Mouse (Mus musculus) CH12.LX (cell line): ENCODE data around the gene Pfkfb3. TPM values are rescaled to one million over a fixed set of nuclear protein-coding genes. Genes with fewer than 3 reads are reported as not detected.

Experiments used
- DNase-seq: peaks from one replicate; pipeline ENCODE4 v3.0.0-alpha.2; 2013; ENCODE audit errors: extremely low read depth
- H3K27ac ChIP-seq: 2 replicates; pipeline ENCODE4 v1.5.1; 2012; ENCODE audit warnings: low read depth, mild to moderate bottlenecking, control low read depth, moderate library complexity; ENCODE audit not compliant: insufficient read depth
- H3K27me3 ChIP-seq: replicated peaks from 2 replicates; pipeline ENCODE3; 2012; ENCODE audit warnings: inconsistent platforms
- H3K36me3 ChIP-seq, 2 experiments: replicated peaks in 1 of 2; 2 replicates each; pipeline versions ENCODE3 to v1.6.1; 2012; ENCODE audit warnings: inconsistent platforms in 1 of 2, low read length in 1 of 2, mild to moderate bottlenecking in 1 of 2, mixed read lengths in 1 of 2, moderate library complexity in 1 of 2; ENCODE audit not compliant: control insufficient read depth in 1 of 2, insufficient read depth in 1 of 2
- H3K4me1 ChIP-seq, 2 experiments: 2 replicates each; pipeline ENCODE4 v1.6.1; 2012; ENCODE audit warnings: inconsistent platforms in 1 of 2, moderate library complexity in 1 of 2; ENCODE audit not compliant: insufficient read depth in 2 of 2, control insufficient read depth in 1 of 2
- H3K4me2 ChIP-seq: 2 replicates; pipeline ENCODE4 v1.6.1; 2012; ENCODE audit warnings: low read depth, mild to moderate bottlenecking, control low read depth; ENCODE audit not compliant: poor library complexity, insufficient read depth, severe bottlenecking
- H3K4me3 ChIP-seq, 3 experiments: fragments of 150-350 bp in 1 of 3; sonication (generic) in 1 of 3; replicated peaks in 1 of 3; 2 replicates each; pipeline versions ENCODE3 to v1.5.1; 2011 to 2012; ENCODE audit warnings: low read depth in 2 of 3, low read length in 2 of 3, mild to moderate bottlenecking in 2 of 3, moderate library complexity in 2 of 3, control low read depth in 1 of 3, improper control_type of control experiment in 1 of 3, inconsistent platforms in 1 of 3, mixed read lengths in 1 of 3; ENCODE audit not compliant: poor library complexity in 1 of 3
- H3K79me2 ChIP-seq: replicated peaks from 2 replicates; pipeline ENCODE4 v1.6.1; 2012; ENCODE audit warnings: mild to moderate bottlenecking, moderate library complexity; ENCODE audit not compliant: control insufficient read depth, poor library complexity, insufficient read depth, severe bottlenecking; ENCODE audit errors: extremely low read depth
- H3K9ac ChIP-seq: 2 replicates; pipeline ENCODE4 v1.6.1; 2012; ENCODE audit warnings: low read depth, mild to moderate bottlenecking, control low read depth, moderate library complexity; ENCODE audit not compliant: insufficient read depth
- H3K9me3 ChIP-seq: replicated peaks from 2 replicates; pipeline ENCODE3; 2012; ENCODE audit warnings: low read length, inconsistent platforms, mixed read lengths
- CHD1 ChIP-seq: IDR thresholded peaks from 2 replicates; pipeline ENCODE4 v1.6.1; 2012; ENCODE audit warnings: low read depth, low read length, improper control_type of control experiment, inconsistent platforms
- CHD2 ChIP-seq: IDR thresholded peaks from 2 replicates; pipeline ENCODE4 v1.6.1; 2011; ENCODE audit warnings: low read length, improper control_type of control experiment
- CTCF ChIP-seq, 2 experiments: IDR thresholded peaks in 1 of 2; conservative IDR thresholded peaks in 1 of 2; 2 replicates each; pipeline ENCODE4 v1.5.1; 2011 to 2012; ENCODE audit warnings: low read depth in 2 of 2, low read length in 2 of 2, improper control_type of control experiment in 1 of 2, inconsistent platforms in 1 of 2, mild to moderate bottlenecking in 1 of 2, moderate library complexity in 1 of 2
- E2F4 ChIP-seq: IDR thresholded peaks from 2 replicates; pipeline ENCODE4 v1.6.1; 2011; ENCODE audit warnings: low read depth, low read length, improper control_type of control experiment; ENCODE audit not compliant: insufficient replicate concordance
- ELF1 ChIP-seq: IDR thresholded peaks from 2 replicates; pipeline ENCODE4 v1.6.1; 2014; ENCODE audit warnings: low read depth, mild to moderate bottlenecking, inconsistent platforms, low read length, improper control_type of control experiment
- GABPA ChIP-seq: IDR thresholded peaks from 2 replicates; pipeline ENCODE4 v1.6.1; 2012; ENCODE audit warnings: low read depth, low read length, improper control_type of control experiment, inconsistent platforms; ENCODE audit not compliant: insufficient replicate concordance
- MAFK ChIP-seq: IDR thresholded peaks from 2 replicates; pipeline ENCODE4 v1.6.1; 2011; ENCODE audit warnings: low read length, improper control_type of control experiment; ENCODE audit not compliant: insufficient replicate concordance
- MAZ ChIP-seq: IDR thresholded peaks from 2 replicates; pipeline ENCODE4 v1.6.1; 2012; ENCODE audit warnings: low read depth, mild to moderate bottlenecking, inconsistent platforms, low read length, improper control_type of control experiment, moderate library complexity
- MEF2A ChIP-seq: IDR thresholded peaks from 2 replicates; pipeline ENCODE4 v1.6.1; 2014; ENCODE audit warnings: low read depth, mild to moderate bottlenecking, inconsistent platforms, low read length, improper control_type of control experiment, borderline replicate concordance
- MXI1 ChIP-seq: IDR thresholded peaks from 2 replicates; pipeline ENCODE4 v1.6.1; 2011; ENCODE audit warnings: mild to moderate bottlenecking, low read depth, low read length, improper control_type of control experiment
- NELFE ChIP-seq: IDR thresholded peaks from 2 replicates; pipeline ENCODE4 v1.6.1; 2011; ENCODE audit warnings: low read depth, low read length, improper control_type of control experiment
- PAX5 ChIP-seq: IDR thresholded peaks from 2 replicates; pipeline ENCODE4 v1.6.1; 2012; ENCODE audit warnings: low read length, inconsistent platforms, mixed read lengths
- POLR2A ChIP-seq: IDR thresholded peaks from 2 replicates; pipeline ENCODE4 v1.6.1; 2011; ENCODE audit warnings: low read depth, mild to moderate bottlenecking, improper control_type of control experiment, low read length
- POLR2AphosphoS2 ChIP-seq: IDR thresholded peaks from 2 replicates; pipeline ENCODE4 v1.6.1; 2011; ENCODE audit warnings: low read depth, low read length, improper control_type of control experiment
- RCOR1 ChIP-seq: conservative IDR thresholded peaks from 2 replicates; pipeline ENCODE4 v1.6.1; 2012; ENCODE audit warnings: low read depth, mild to moderate bottlenecking, inconsistent platforms, low read length, improper control_type of control experiment
- TBP ChIP-seq: conservative IDR thresholded peaks from 2 replicates; pipeline ENCODE4 v1.6.1; 2011; ENCODE audit warnings: low read depth, low read length, improper control_type of control experiment
- USF1 ChIP-seq: IDR thresholded peaks from 2 replicates; pipeline ENCODE4 v1.6.1; 2014; ENCODE audit warnings: low read depth, mild to moderate bottlenecking, inconsistent platforms, low read length, improper control_type of control experiment
- USF2 ChIP-seq: conservative IDR thresholded peaks from 2 replicates; pipeline ENCODE4 v1.6.1; 2011; ENCODE audit warnings: low read depth, low read length, improper control_type of control experiment
- ZC3H11A ChIP-seq: IDR thresholded peaks from 2 replicates; pipeline ENCODE4 v1.6.1; 2012; ENCODE audit warnings: low read depth, mild to moderate bottlenecking, inconsistent platforms, low read length, improper control_type of control experiment
- ZKSCAN1 ChIP-seq: IDR thresholded peaks from 2 replicates; pipeline ENCODE4 v1.6.1; 2012; ENCODE audit warnings: low read depth, inconsistent platforms, low read length, improper control_type of control experiment, borderline replicate concordance
- ZMIZ1 ChIP-seq: IDR thresholded peaks from 2 replicates; pipeline ENCODE4 v1.6.1; 2012; ENCODE audit warnings: low read depth, mild to moderate bottlenecking, inconsistent platforms, low read length, improper control_type of control experiment
- dilution Hi-C: fragments of 300-500 bp; cut with MboI; formaldehyde crosslinking; loops from 2 replicates; pipeline ENCODE4 v1.14.3; 2020; ENCODE audit warnings: low sequenced_read_pairs; ENCODE audit not compliant: extremely low pct_unique_long_range_greater_than_20kb, extremely low pct_ligation_motif_present
- in situ Hi-C: fragments of 300-500 bp; cut with MboI; formaldehyde crosslinking; loops from 3 replicates; pipeline ENCODE4 v1.14.3; 2019; ENCODE audit warnings: low sequenced_read_pairs, low pct_ligation_motif_present, low pct_unique_long_range_greater_than_20kb, mixed read lengths
- polyA plus RNA-seq: library from polyadenylated mRNA; unstranded; fragments of >175 nt; gene quantifications from 2 replicates; pipeline ENCODE4 v1.2.1, GENCODE M21; 2012; ENCODE audit warnings: low read depth; ENCODE audit not compliant: insufficient read length
- total RNA-seq, 2 experiments: library from RNA; depleted of rRNA; stranded (reverse); fragments of 300-350 nt in 1 of 2; fragments of >200 nt in 1 of 2; gene quantifications; 2 replicates each; pipeline ENCODE4 v1.2.3; 2012 to 2014

The Pfkfb3 gene
- total and polyA plus RNA-seq, 3 experiments, result 6.5 to 17.2 (median 6.7) TPM

- no peaks in the 10 kb centered on the region for H3K9me3 ChIP-seq
- in situ Hi-C loops, result no loop called here
- no peak overlapping the region for H3K27ac ChIP-seq
- dilution Hi-C loops, result no loop called here
- peaks cover 0 to 24% of the 10 kb centered on the region in 2 experiments for H3K36me3 ChIP-seq
- no peak overlapping the region for H3K4me3 ChIP-seq
- no peak for DNase-seq
- H3K4me1 ChIP-seq, result peaks cover 23 to 44% of the 10 kb centered on the region in 2 experiments
- TF ChIP-seq MAFK (no peak), USF2 (no peak), PAX5 (no peak), CHD1 (no peak), E2F4 (no peak), TBP (no peak), CTCF (conservative IDR thresholded peaks at IDR 0.05 in 1 of 2, IDR thresholded peaks at IDR 0.05 in 1 of 2; ENCODE audit: low read depth in 2 of 2, low read length in 2 of 2) (no peak), ZKSCAN1 (no peak), GABPA (no peak), ZC3H11A (no peak)
- no peaks in the 10 kb centered on the region for H3K79me2 ChIP-seq
- H3K27me3 ChIP-seq, result no peaks in the 10 kb centered on the region
- no peak overlapping the region for H3K4me2 ChIP-seq
- no peak overlapping the region for H3K9ac ChIP-seq
Observed at GRCm38 (mm10) chr2:11520786-11521185, 33.1 kb downstream of the Pfkfb3 start.

GRCm38 (mm10) chr2:11515828-11516227 is 38.0 kb downstream of the Pfkfb3 start:
- dilution Hi-C loops, result no loop called here
- H3K9ac ChIP-seq, result no peak overlapping the region
- peaks cover 0 to 32% of the 10 kb centered on the region in 2 experiments for H3K36me3 ChIP-seq
- no peak overlapping the region for H3K4me3 ChIP-seq
- TF ChIP-seq RCOR1 (no peak), POLR2AphosphoS2 (no peak), MXI1 (no peak), ZMIZ1 (no peak), MEF2A (no peak), ELF1 (no peak), CHD2 (no peak), NELFE (no peak), POLR2A (no peak), MAZ (no peak), USF1 (no peak), GABPA (no peak), ZC3H11A (no peak), CTCF (conservative IDR thresholded peaks at IDR 0.05 in 1 of 2, IDR thresholded peaks at IDR 0.05 in 1 of 2; ENCODE audit: low read depth in 2 of 2, low read length in 2 of 2) (no peak), CHD1 (no peak), USF2 (no peak)
- TF ChIP-seq, all 38 proteins: peak for 0
- H3K4me1 ChIP-seq, result peaks cover 1 to 5% of the 10 kb centered on the region in 2 experiments; a peak in 3 of 4 replicates
- no peak for DNase-seq
- no peak overlapping the region for H3K4me2 ChIP-seq
- H3K79me2 ChIP-seq, result no peaks in the 10 kb centered on the region
- H3K27me3 ChIP-seq, result no peaks in the 10 kb centered on the region
- in situ Hi-C loops, result no loop called here
- no peak overlapping the region for H3K27ac ChIP-seq
- no peaks in the 10 kb centered on the region for H3K9me3 ChIP-seq
